Mouse (Mus musculus): ENCODE measurements around the gene Tas2r125. TPM values are rescaled to one million over a fixed set of nuclear protein-coding genes. Genes with fewer than 3 reads are reported as not detected.

Tas2r125 gene
- polyA plus RNA-seq (2015; fragmentation: Nextera tagmentation; extraction: Ambion mirVana) = not detected in 2 replicates

DNA sequence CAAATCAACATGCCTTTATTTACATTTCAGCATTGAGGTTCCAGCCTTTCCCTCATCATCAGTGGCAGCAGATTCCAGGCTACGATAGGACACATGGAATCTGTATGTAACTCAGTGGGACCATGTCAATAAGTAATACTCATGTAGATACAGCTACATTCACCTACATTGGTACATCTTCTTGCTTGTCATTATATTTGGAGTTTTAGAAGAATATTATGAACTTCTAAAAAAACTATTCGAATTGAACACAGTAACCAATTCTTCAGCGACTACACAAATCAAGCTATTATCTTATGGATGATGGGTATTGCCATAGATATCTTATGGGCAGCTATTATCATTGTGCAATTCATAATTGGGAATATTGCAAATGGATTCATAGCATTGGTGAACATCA lies at the start of gene Tas2r125:
Gene Tas2r125, plus strand, starts transcription at position 301 of the 400 bp plus-strand sequence.

GRCm38 (mm10) chr6:132867708-132868107 lies 41.7 kb upstream of the Tas2r125 start, which contains the start of gene Tas2r110:
Gene Tas2r110, plus strand, starts transcription at chr6:132868008.

DNA sequence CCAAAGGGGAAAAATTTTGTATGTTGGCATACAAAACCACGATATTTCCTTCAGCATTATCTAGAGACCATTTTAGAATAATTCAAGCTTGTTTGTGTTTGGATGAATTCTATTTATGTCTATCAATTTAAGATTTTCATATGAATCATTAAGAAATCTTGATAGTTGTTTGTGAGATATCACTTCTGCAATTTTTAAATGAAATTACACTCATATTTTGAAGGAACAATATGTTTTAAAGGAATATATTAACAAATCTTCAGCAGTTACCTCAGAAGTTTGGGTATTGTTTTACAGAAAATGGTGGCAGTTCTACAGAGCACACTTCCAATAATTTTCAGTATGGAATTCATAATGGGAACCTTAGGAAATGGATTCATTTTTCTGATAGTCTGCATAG lies 16.7 kb upstream of the Tas2r125 start, which contains the start of gene Tas2r113:
Gene Tas2r113, plus strand, starts transcription at position 301 of the 400 bp plus-strand sequence.

DNA sequence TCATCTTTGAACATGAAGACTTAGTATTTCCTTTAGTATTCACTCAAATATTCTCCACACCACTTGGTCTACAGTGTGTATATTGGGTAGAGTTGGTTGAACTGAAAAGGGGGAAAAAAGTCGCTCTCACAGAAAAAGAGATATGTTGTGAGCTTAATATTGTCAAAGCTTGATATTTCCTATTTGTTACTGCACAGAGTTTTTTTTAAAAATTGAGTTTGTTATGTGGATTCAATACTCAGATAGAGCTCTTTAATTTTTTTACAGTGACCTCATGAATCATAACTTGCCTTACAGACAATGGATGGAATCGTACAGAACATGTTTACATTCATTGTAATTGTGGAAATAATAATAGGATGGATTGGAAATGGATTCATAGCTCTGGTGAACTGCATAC lies 41.4 kb downstream of the Tas2r125 start, which contains the start of gene Tas2r129:
Gene Tas2r129, plus strand, starts transcription at position 301 of the 400 bp plus-strand sequence.

GRCm38 (mm10) chr6:132957819-132958218 lies 48.4 kb downstream of the Tas2r125 start, which contains the start of gene Tas2r131:
Gene Tas2r131, minus strand, starts transcription at chr6:132957919.

Other genes starting within 250 kb of the Tas2r125 start
- not detected in 2 replicates for gene Tas2r121, start 208.6 kb upstream of the Tas2r125 start, polyA plus RNA-seq (2015; fragmentation: Nextera tagmentation; extraction: Ambion mirVana)
- gene Tas2r122, start 197.7 kb upstream of the Tas2r125 start, polyA plus RNA-seq (2015; fragmentation: Nextera tagmentation; extraction: Ambion mirVana) = not detected in 2 replicates
- not detected in 2 replicates for gene Tas2r115, start 171.6 kb upstream of the Tas2r125 start, polyA plus RNA-seq (2015; fragmentation: Nextera tagmentation; extraction: Ambion mirVana)
- gene Tas2r124, start 154.9 kb upstream of the Tas2r125 start, polyA plus RNA-seq (2015; fragmentation: Nextera tagmentation; extraction: Ambion mirVana) = not detected in 2 replicates
- not detected in 2 replicates for gene Tas2r102, start 147.5 kb upstream of the Tas2r125 start, polyA plus RNA-seq (2015; fragmentation: Nextera tagmentation; extraction: Ambion mirVana)
- not detected in 2 replicates for gene Tas2r136, start 131.5 kb upstream of the Tas2r125 start, polyA plus RNA-seq (2015; fragmentation: Nextera tagmentation; extraction: Ambion mirVana)
- gene Tas2r117, start 106.8 kb upstream of the Tas2r125 start, polyA plus RNA-seq (2015; fragmentation: Nextera tagmentation; extraction: Ambion mirVana) = not detected in 2 replicates
- gene Tas2r123, start 62.5 kb upstream of the Tas2r125 start, polyA plus RNA-seq (2015; fragmentation: Nextera tagmentation; extraction: Ambion mirVana) = not detected in 2 replicates
- not detected in 2 replicates for gene Tas2r116, start 54.2 kb upstream of the Tas2r125 start, polyA plus RNA-seq (2015; fragmentation: Nextera tagmentation; extraction: Ambion mirVana)
- not detected in 2 replicates for gene Tas2r110, start 41.6 kb upstream of the Tas2r125 start, polyA plus RNA-seq (2015; fragmentation: Nextera tagmentation; extraction: Ambion mirVana)
- gene Tas2r113, start 16.6 kb upstream of the Tas2r125 start, polyA plus RNA-seq (2015; fragmentation: Nextera tagmentation; extraction: Ambion mirVana) = not detected in 2 replicates
- not detected in 2 replicates for gene Tas2r129, start 41.5 kb downstream of the Tas2r125 start, polyA plus RNA-seq (2015; fragmentation: Nextera tagmentation; extraction: Ambion mirVana)
- not detected in 2 replicates for gene Tas2r131, start 48.3 kb downstream of the Tas2r125 start, polyA plus RNA-seq (2015; fragmentation: Nextera tagmentation; extraction: Ambion mirVana)
- not detected in 2 replicates for gene Tas2r109, start 71.3 kb downstream of the Tas2r125 start, polyA plus RNA-seq (2015; fragmentation: Nextera tagmentation; extraction: Ambion mirVana)
- gene Tas2r103, start 127.5 kb downstream of the Tas2r125 start, polyA plus RNA-seq (2015; fragmentation: Nextera tagmentation; extraction: Ambion mirVana) = not detected in 2 replicates
- not detected in 2 replicates for gene Tas2r140, start 146.2 kb downstream of the Tas2r125 start, polyA plus RNA-seq (2015; fragmentation: Nextera tagmentation; extraction: Ambion mirVana)
- 67.6 and 85.7 TPM in 2 replicates for gene Smim10l1, start 195.3 kb downstream of the Tas2r125 start, polyA plus RNA-seq (2015; fragmentation: Nextera tagmentation; extraction: Ambion mirVana)

All from urinary bladder, postnatal 0 days (tissue).